Mouse (Mus musculus): ENCODE data around the gene Catsper1. TPM values are rescaled to one million over a fixed set of nuclear protein-coding genes. Genes with fewer than 3 reads are reported as not detected.

The Catsper1 gene
- polyA plus RNA-seq, 1 experiment = not detected

DNA sequence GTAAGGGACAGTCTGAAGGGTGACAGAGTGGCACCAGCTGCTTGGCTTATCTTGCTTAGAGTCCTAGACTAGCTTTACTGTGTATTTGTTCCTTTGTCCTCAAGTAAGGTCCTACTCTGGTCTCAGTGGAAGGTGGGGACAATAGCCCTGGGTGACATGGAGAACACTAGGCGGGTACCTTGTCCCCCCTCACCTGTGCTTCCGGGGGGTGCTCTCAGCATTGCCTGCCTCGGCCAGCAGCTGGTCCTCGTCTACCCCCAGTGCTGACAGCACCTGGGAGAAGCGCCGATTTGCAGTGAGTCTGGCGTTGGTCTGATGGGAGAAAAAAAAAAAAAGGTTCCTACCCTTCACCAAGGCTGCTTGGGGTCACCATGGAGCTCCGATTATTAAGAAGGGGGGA lies 54.9 kb downstream of the Catsper1 start:
- no peaks in the 10 kb centered on the region for H3K9me3 ChIP-seq
- peak overlapping the region; percentile 92 for H3K4me3 ChIP-seq (replicated peaks)
- H3K36me3 ChIP-seq (replicated peaks; ENCODE audit: low read length) = peaks cover 13% of the 10 kb centered on the region
- H3K27me3 ChIP-seq (replicated peaks) = no peaks in the 10 kb centered on the region
- TF ChIP-seq GATA1 (IDR thresholded peaks at IDR 0.05; ENCODE audit: borderline replicate concordance, low read length) (no peak), FLI1 (IDR thresholded peaks at IDR 0.05; ENCODE audit: low read length) (no peak)
- H3K4me1 ChIP-seq = peaks cover 55% of the 10 kb centered on the region

DNA sequence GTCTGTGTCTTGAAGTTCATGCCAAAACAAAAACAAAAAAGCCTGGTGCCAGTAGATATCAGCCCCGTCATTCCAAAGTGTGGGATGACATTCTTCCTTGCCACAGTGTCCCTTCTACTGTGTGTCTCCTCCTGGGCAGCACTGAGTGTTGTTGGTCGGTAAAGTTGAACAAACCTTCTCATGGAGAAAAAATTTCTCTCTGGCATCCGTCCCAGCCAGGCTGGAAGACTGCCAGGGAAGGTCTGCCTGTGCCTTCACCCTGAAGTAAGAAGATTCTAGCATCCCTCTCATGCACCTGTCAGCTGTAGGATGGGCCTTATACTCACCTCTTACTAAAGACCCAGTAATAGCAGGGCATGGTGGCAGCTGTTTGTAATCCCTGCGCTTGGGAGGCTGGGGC lies 57.4 kb downstream of the Catsper1 start:
- Histone ChIP-seq H3K4me3 (replicated peaks) (no peak overlapping the region), H3K36me3 (replicated peaks; ENCODE audit: low read length) (no peaks in the 10 kb centered on the region)
- TF ChIP-seq GATA1 (IDR thresholded peaks at IDR 0.05; ENCODE audit: borderline replicate concordance, low read length) (no peak), FLI1 (IDR thresholded peaks at IDR 0.05; ENCODE audit: low read length) (no peak)

More for the DNA sequence above, 57.4 kb downstream of the Catsper1 start:
- Histone ChIP-seq H3K4me1 (peaks cover 33% of the 10 kb centered on the region), H3K9me3 (no peaks in the 10 kb centered on the region), H3K27me3 (replicated peaks) (no peaks in the 10 kb centered on the region)

Other genes with a start within 250 kb of the Catsper1 start
- gene Yif1a, start 247.2 kb upstream of the Catsper1 start, polyA plus RNA-seq (2012; ENCODE audit: insufficient read depth, low replicate concordance) = 24.4 and 25.6 TPM in 2 replicates
- gene Cnih2, start 237.2 kb upstream of the Catsper1 start, polyA plus RNA-seq (2012; ENCODE audit: insufficient read depth, low replicate concordance) = 4.9 and 13.6 TPM in 2 replicates
- gene Rab1b, start 228.7 kb upstream of the Catsper1 start, polyA plus RNA-seq (2012; ENCODE audit: insufficient read depth, low replicate concordance) = 445 and 649 TPM in 2 replicates
- 12.7 and 17.2 TPM in 2 replicates for gene Klc2, start 217.2 kb upstream of the Catsper1 start, polyA plus RNA-seq (2012; ENCODE audit: insufficient read depth, low replicate concordance)
- gene Pacs1, start 62.6 kb upstream of the Catsper1 start, polyA plus RNA-seq (2012; ENCODE audit: insufficient read depth, low replicate concordance) = 40.2 and 130 TPM in 2 replicates
- 158 and 268 TPM in 2 replicates for gene Sf3b2, start 40.3 kb upstream of the Catsper1 start, polyA plus RNA-seq (2012; ENCODE audit: insufficient read depth, low replicate concordance)
- not detected in 2 replicates for gene Gal3st3, start 37.4 kb upstream of the Catsper1 start, polyA plus RNA-seq (2012; ENCODE audit: insufficient read depth, low replicate concordance)
- gene Cst6, start 13.8 kb downstream of the Catsper1 start, polyA plus RNA-seq (2012; ENCODE audit: insufficient read depth, low replicate concordance) = 0.54 and 9.2 TPM in 2 replicates
- 4.8 and 48.1 TPM in 2 replicates for gene Eif1ad, start 31.0 kb downstream of the Catsper1 start, polyA plus RNA-seq (2012; ENCODE audit: insufficient read depth, low replicate concordance)
- 21.6 and 178 TPM in 2 replicates for gene Banf1, start 31.4 kb downstream of the Catsper1 start, polyA plus RNA-seq (2012; ENCODE audit: insufficient read depth, low replicate concordance)
- gene Sart1, start 53.0 kb downstream of the Catsper1 start, polyA plus RNA-seq (2012; ENCODE audit: insufficient read depth, low replicate concordance) = 44.3 and 152 TPM in 2 replicates
- gene Tsga10ip, start 66.8 kb downstream of the Catsper1 start, polyA plus RNA-seq (2012; ENCODE audit: insufficient read depth, low replicate concordance) = 2.6 TPM in 1 of 2 replicates, not detected in the other
- gene Drap1, start 89.2 kb downstream of the Catsper1 start, polyA plus RNA-seq (2012; ENCODE audit: insufficient read depth, low replicate concordance) = 369 and 449 TPM in 2 replicates
- 100 and 136 TPM in 2 replicates for gene AI837181, start 89.4 kb downstream of the Catsper1 start, polyA plus RNA-seq (2012; ENCODE audit: insufficient read depth, low replicate concordance)
- gene Fosl1, start 111.8 kb downstream of the Catsper1 start, polyA plus RNA-seq (2012; ENCODE audit: insufficient read depth, low replicate concordance) = 4.3 TPM in 1 of 2 replicates, not detected in the other
- 4.9 and 12.3 TPM in 2 replicates for gene Ccdc85b, start 122.2 kb downstream of the Catsper1 start, polyA plus RNA-seq (2012; ENCODE audit: insufficient read depth, low replicate concordance)
- gene Fibp, start 124.9 kb downstream of the Catsper1 start, polyA plus RNA-seq (2012; ENCODE audit: insufficient read depth, low replicate concordance) = 25.9 and 134 TPM in 2 replicates
- gene Ctsw, start 132.8 kb downstream of the Catsper1 start, polyA plus RNA-seq (2012; ENCODE audit: insufficient read depth, low replicate concordance) = not detected in 2 replicates
- 2.0 TPM in 1 of 2 replicates, not detected in the other for gene Efemp2, start 138.2 kb downstream of the Catsper1 start, polyA plus RNA-seq (2012; ENCODE audit: insufficient read depth, low replicate concordance)
- 40.1 and 41.1 TPM in 2 replicates for gene Mus81, start 152.7 kb downstream of the Catsper1 start, polyA plus RNA-seq (2012; ENCODE audit: insufficient read depth, low replicate concordance)
- 2,588 and 4,768 TPM in 2 replicates for gene Cfl1, start 154.7 kb downstream of the Catsper1 start, polyA plus RNA-seq (2012; ENCODE audit: insufficient read depth, low replicate concordance)
- not detected in 2 replicates for gene 1700020D05Rik, start 168.0 kb downstream of the Catsper1 start, polyA plus RNA-seq (2012; ENCODE audit: insufficient read depth, low replicate concordance)
- 3.6 and 4.0 TPM in 2 replicates for gene Snx32, start 174.8 kb downstream of the Catsper1 start, polyA plus RNA-seq (2012; ENCODE audit: insufficient read depth, low replicate concordance)
- gene Ovol1, start 224.9 kb downstream of the Catsper1 start, polyA plus RNA-seq (2012; ENCODE audit: insufficient read depth, low replicate concordance) = not detected in 2 replicates
- 23.7 and 35.2 TPM in 2 replicates for gene Ap5b1, start 232.3 kb downstream of the Catsper1 start, polyA plus RNA-seq (2012; ENCODE audit: insufficient read depth, low replicate concordance)

Data from megakaryocyte, embryonic 14.5 days (primary cell).